Mouse (Mus musculus) retina, postnatal 7 days (tissue): ENCODE measurements around the gene Gm16381.
"Not testable (repeated sequence)": the region's sequence is repeated elsewhere in the genome, so short reads cannot be mapped to it uniquely, and the experiment has no call there.

ENCODE experiments used
- DNase-seq: peaks from one replicate; pipeline ENCODE4 v3.0.0-alpha.2; 2012; ENCODE audit warnings: low read depth, low spot score

Gm16381 gene

GRCm38 (mm10) chr12:87644520-87644919 is at the start of gene Gm16381:
Gm16381 (minus strand) TSS chr12:87644620.
- DNase-seq = not testable (repeated sequence)

- not testable (repeated sequence) for DNase-seq
These were observed 8.7 kb upstream of the Gm16381 start for GRCm38 (mm10) chr12:87652916-87653703.

- DNase-seq = not testable (repeated sequence)
These were observed 25.9 kb downstream of the Gm16381 start, which contains the start of gene Gm4027 for GRCm38 (mm10) chr12:87618569-87618968. Gm4027 (plus strand) TSS chr12:87618869.

- DNase-seq = not testable (repeated sequence)
These were observed 42.0 kb downstream of the Gm16381 start, which contains the start of gene Oog1 for GRCm38 (mm10) chr12:87602388-87602787. Oog1 (plus strand) TSS chr12:87602688.

GRCm38 (mm10) chr12:87601388-87601787 is 43.0 kb downstream of the Gm16381 start:
- DNase-seq = not testable (repeated sequence)
